Comparison of ENCODE assay signal across 8 mouse cellular contexts in the genomic region with DNA sequence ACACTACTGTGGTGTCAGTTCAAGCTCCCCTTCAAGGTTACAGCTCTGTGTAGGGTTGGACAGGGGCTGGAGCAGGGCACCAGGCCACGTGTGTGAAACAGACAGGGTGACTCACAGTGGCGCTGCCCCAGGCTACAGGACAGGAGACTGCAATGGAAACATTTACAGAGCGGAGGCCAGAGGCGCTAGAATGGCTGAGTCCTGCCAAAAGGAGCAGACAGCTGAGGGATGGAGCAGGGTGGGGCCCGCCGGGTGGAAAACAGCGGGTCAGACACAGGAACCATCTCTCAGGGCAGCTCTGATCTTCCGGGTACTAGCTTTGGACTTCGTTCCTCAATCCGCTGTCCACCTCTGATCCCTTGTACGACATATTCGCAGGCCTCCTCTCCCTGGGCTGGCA. TPM values are rescaled to one million over a fixed set of nuclear protein-coding genes. Genes with fewer than 3 reads are reported as not detected.
DNase-seq lines count a peak whose midpoint lies in the region; ATAC-seq and TF ChIP-seq lines count a peak whose summit lies in the region.

No protein-coding gene starts in this region.

- peak overlapping the region; percentile 55 for H3K4me2 ChIP-seq in myocyte (ENCODE audit: low read depth)
- H3K4me2 ChIP-seq in hindbrain, embryonic 14.5 days (replicated peaks), result no peak overlapping the region
- H3K4me2 ChIP-seq in forebrain, embryonic 13.5 days, result no peak overlapping the region

- H3K36me3 ChIP-seq in kidney, adult 2 months (ENCODE audit: control insufficient read depth, insufficient read depth, low read length), result no peaks in the 10 kb centered on the region
- no peaks in the 10 kb centered on the region for H3K36me3 ChIP-seq in myocyte (ENCODE audit: control insufficient read depth, insufficient read depth)
- H3K36me3 ChIP-seq in hindbrain, embryonic 14.5 days (replicated peaks; ENCODE audit: control insufficient read depth, insufficient read depth), result no peaks in the 10 kb centered on the region
- H3K36me3 ChIP-seq in forebrain, embryonic 13.5 days (ENCODE audit: poor library complexity, severe bottlenecking), result 0 out of 2 replicates have a peak, but pooled peaks cover 2% of the 10 kb centered on the region

- H3K9ac ChIP-seq in hindbrain, embryonic 14.5 days, result no peak overlapping the region
- H3K9ac ChIP-seq in forebrain, embryonic 13.5 days, result no peak overlapping the region

- no peaks in the 10 kb centered on the region for H3K79me2 ChIP-seq in myocyte (ENCODE audit: control insufficient read depth, insufficient read depth)

- 0 out of 2 replicates have a peak, but pooled peaks cover 4% of the 10 kb centered on the region for H3K4me1 ChIP-seq in kidney, adult 2 months (ENCODE audit: control insufficient read depth, insufficient read depth, low read length)
- no peaks in the 10 kb centered on the region; the same call in 1 of the 2 replicates for H3K4me1 ChIP-seq in hindbrain, embryonic 14.5 days (replicated peaks; ENCODE audit: control insufficient read depth, insufficient read depth, low read length)
- H3K4me1 ChIP-seq in forebrain, embryonic 13.5 days, result no peaks in the 10 kb centered on the region

- no peak overlapping the region for H3ac ChIP-seq in myocyte (ENCODE audit: control insufficient read depth, insufficient read length)

- no peaks in the 10 kb centered on the region for H3K9me3 ChIP-seq in hindbrain, embryonic 14.5 days (ENCODE audit: control insufficient read depth, low read length)
- no peaks in the 10 kb centered on the region for H3K9me3 ChIP-seq in forebrain, embryonic 13.5 days (replicated peaks)

- WGBS in kidney, adult 2 months, result 42% methylated on average over 12 of the region's 12 CpGs
- WGBS in hindbrain, embryonic 14.5 days, result 93% methylated on average over 12 of the region's 12 CpGs
- 88% methylated on average over 12 of the region's 12 CpGs for WGBS in forebrain, embryonic 13.5 days

- no peaks in the 10 kb centered on the region for H3K27me3 ChIP-seq in kidney, adult 2 months (replicated peaks; ENCODE audit: control insufficient read depth, insufficient read depth, low read length)
- H3K27me3 ChIP-seq in myocyte (ENCODE audit: control insufficient read depth, insufficient read depth, insufficient read length), result no peaks in the 10 kb centered on the region
- H3K27me3 ChIP-seq in hindbrain, embryonic 14.5 days (ENCODE audit: control insufficient read depth, insufficient read depth, low read length), result no peaks in the 10 kb centered on the region
- no peaks in the 10 kb centered on the region for H3K27me3 ChIP-seq in forebrain, embryonic 13.5 days

- no peak for DNase-seq in layer of hippocampus, adult 2 months (ENCODE audit: low spot score in 2 of 2)
- no peak for DNase-seq in layer of hippocampus, postnatal 10 days (ENCODE audit: low spot score in 2 of 2)
- DNase-seq in gastrocnemius, adult 18-20 months (ENCODE audit: low spot score), result peak; percentile 86
- DNase-seq in kidney, adult 2 months, result peak; percentile 67
- no peak for DNase-seq in hindbrain, embryonic 14.5 days (ENCODE audit: low spot score)
- no peak for DNase-seq in right cerebral cortex, postnatal 36 days (ENCODE audit: low spot score in 2 of 2)

- H3K27ac ChIP-seq in layer of hippocampus, adult 2 months, result peak overlapping the region; percentile 28; the same call in 1 of the 2 replicates
- peak overlapping the region; percentile 4; the same call in 1 of the 2 replicates for H3K27ac ChIP-seq in kidney, adult 2 months (ENCODE audit: insufficient read depth, low read depth, low read length)
- no peak overlapping the region for H3K27ac ChIP-seq in hindbrain, embryonic 14.5 days
- H3K27ac ChIP-seq in forebrain, embryonic 13.5 days, result no peak overlapping the region

- H3K4me3 ChIP-seq in layer of hippocampus, adult 2 months, result no peak overlapping the region
- no peak overlapping the region for H3K4me3 ChIP-seq in kidney, adult 2 months (ENCODE audit: insufficient read depth, low read depth, low read length)
- no peak overlapping the region for H3K4me3 ChIP-seq in myocyte
- H3K4me3 ChIP-seq in hindbrain, embryonic 14.5 days (replicated peaks; ENCODE audit: low read length), result no peak overlapping the region
- H3K4me3 ChIP-seq in forebrain, embryonic 13.5 days, result no peak overlapping the region

- TF ChIP-seq CTCF in layer of hippocampus, adult 2 months (conservative IDR thresholded peaks at IDR 0.05), result no peak
- TF ChIP-seq CTCF in kidney, adult 2 months (conservative IDR thresholded peaks at IDR 0.05; ENCODE audit: insufficient read depth, insufficient read length, low read depth, low read length), result no peak

- ATAC-seq in hindbrain, embryonic 14.5 days (ENCODE audit: low FRiP score), result no peak
- no peak for ATAC-seq in forebrain, embryonic 13.5 days

- no peak for TF ChIP-seq POLR2A in kidney, adult 2 months (IDR thresholded peaks at IDR 0.05; ENCODE audit: low read depth, low read length)
- no peak for TF ChIP-seq POLR2A in myocyte (IDR thresholded peaks at IDR 0.05; ENCODE audit: insufficient read length, low read depth)

TF ChIP-seq in myocyte, 11 proteins besides CTCF, POLR2A, EP300 and RAD21:
- TF ChIP-seq USF1 (IDR thresholded peaks at IDR 0.05; ENCODE audit: low read depth) (peak; percentile 48), MYOD1 (IDR thresholded peaks at IDR 0.05; ENCODE audit: control insufficient read depth in 1 of 3, insufficient read length in 2 of 3, low read depth in 2 of 3) (peak in 2 of 3 experiments; percentile 28 to 50), MYOG (IDR thresholded peaks at IDR 0.05; ENCODE audit: control insufficient read depth in 1 of 3, insufficient read depth in 1 of 3, insufficient read length in 2 of 3, low read depth in 2 of 3) (peak; percentile 46 to 77 (median 61)), TCF3 (IDR thresholded peaks at IDR 0.05; ENCODE audit: insufficient read length, low read depth) (no peak)

RNA-seq across cellular contexts. Expression of a gene that starts 4.3 kb away (rescaled TPM):
- under 1 TPM in 1 of 2 experiments, not detected in 1; 0.18 TPM for total RNA-seq in layer of hippocampus, adult 2 months (2021)
- under 1 TPM; 0.22 to 0.32 TPM for total RNA-seq in layer of hippocampus, postnatal 10 days (2021)
- under 1 TPM; 0.12 to 0.21 TPM for total RNA-seq in gastrocnemius, adult 18-20 months (2021)
- 3.0 and 4.3 TPM in 2 replicates for polyA plus RNA-seq in kidney, adult 2 months (2012; rRNA removed)
- 0.25 TPM for polyA plus RNA-seq in myocyte (2012; fragmentation: generic; extraction: Trizol)
- polyA plus RNA-seq in hindbrain, embryonic 14.5 days (2014; fragmentation: Nextera tagmentation; extraction: Ambion mirVana), result 0.26 and 0.32 TPM in 2 replicates
- polyA plus RNA-seq in forebrain, embryonic 13.5 days (2015; fragmentation: Nextera tagmentation; extraction: Ambion mirVana), result 0.11 and 0.18 TPM in 2 replicates

RNA-seq across cellular contexts. Expression of a gene that starts 13.5 kb away (rescaled TPM):
- total RNA-seq in layer of hippocampus, adult 2 months (2021), result 1 to 10 TPM; 2.1 to 2.4 TPM
- 1 to 10 TPM; 3.7 to 3.8 TPM for total RNA-seq in layer of hippocampus, postnatal 10 days (2021)
- total RNA-seq in gastrocnemius, adult 18-20 months (2021), result under 1 TPM; 0.59 to 0.82 TPM
- 2.7 and 3.8 TPM in 2 replicates for polyA plus RNA-seq in kidney, adult 2 months (2012; rRNA removed)
- polyA plus RNA-seq in myocyte (2012; fragmentation: generic; extraction: Trizol), result 9.2 TPM
- polyA plus RNA-seq in hindbrain, embryonic 14.5 days (2014; fragmentation: Nextera tagmentation; extraction: Ambion mirVana), result 7.5 TPM in 2 replicates
- 5.3 and 5.9 TPM in 2 replicates for polyA plus RNA-seq in forebrain, embryonic 13.5 days (2015; fragmentation: Nextera tagmentation; extraction: Ambion mirVana)

RNA-seq across cellular contexts. Expression of a gene that starts 31.9 kb away (rescaled TPM):
- total RNA-seq in layer of hippocampus, adult 2 months (2021), result 10 to 100 TPM; 11.5 to 12.8 TPM
- total RNA-seq in layer of hippocampus, postnatal 10 days (2021), result 1 to 10 TPM; 6.8 to 7.8 TPM
- total RNA-seq in gastrocnemius, adult 18-20 months (2021), result 10 to 100 TPM; 21.8 to 28.9 TPM
- 39.1 and 43.0 TPM in 2 replicates for polyA plus RNA-seq in kidney, adult 2 months (2012; rRNA removed)
- polyA plus RNA-seq in myocyte (2012; fragmentation: generic; extraction: Trizol), result 11.7 TPM
- 1.4 and 2.7 TPM in 2 replicates for polyA plus RNA-seq in hindbrain, embryonic 14.5 days (2014; fragmentation: Nextera tagmentation; extraction: Ambion mirVana)
- polyA plus RNA-seq in forebrain, embryonic 13.5 days (2015; fragmentation: Nextera tagmentation; extraction: Ambion mirVana), result 0.93 and 0.97 TPM in 2 replicates

RNA-seq across cellular contexts. Expression of a gene that starts 50.9 kb away (rescaled TPM):
- total RNA-seq in layer of hippocampus, adult 2 months (2021), result 10 to 100 TPM; 17.1 to 18.1 TPM
- 10 to 100 TPM; 19.3 to 21.0 TPM for total RNA-seq in layer of hippocampus, postnatal 10 days (2021)
- 10 to 100 TPM in 1 of 2 experiments, 1 to 10 TPM in 1; 9.6 to 10.4 TPM for total RNA-seq in gastrocnemius, adult 18-20 months (2021)
- 4.8 and 6.0 TPM in 2 replicates for polyA plus RNA-seq in kidney, adult 2 months (2012; rRNA removed)
- polyA plus RNA-seq in myocyte (2012; fragmentation: generic; extraction: Trizol), result 16.4 TPM
- 12.7 and 13.6 TPM in 2 replicates for polyA plus RNA-seq in hindbrain, embryonic 14.5 days (2014; fragmentation: Nextera tagmentation; extraction: Ambion mirVana)
- 26.8 and 29.0 TPM in 2 replicates for polyA plus RNA-seq in forebrain, embryonic 13.5 days (2015; fragmentation: Nextera tagmentation; extraction: Ambion mirVana)

RNA-seq across cellular contexts. Expression of a gene that starts 57.0 kb away (rescaled TPM):
- total RNA-seq in layer of hippocampus, adult 2 months (2021), result not detected
- total RNA-seq in layer of hippocampus, postnatal 10 days (2021), result not detected
- total RNA-seq in gastrocnemius, adult 18-20 months (2021), result not detected
- not detected in 2 replicates for polyA plus RNA-seq in kidney, adult 2 months (2012; rRNA removed)
- polyA plus RNA-seq in myocyte (2012; fragmentation: generic; extraction: Trizol), result not detected
- polyA plus RNA-seq in hindbrain, embryonic 14.5 days (2014; fragmentation: Nextera tagmentation; extraction: Ambion mirVana), result not detected in 2 replicates
- polyA plus RNA-seq in forebrain, embryonic 13.5 days (2015; fragmentation: Nextera tagmentation; extraction: Ambion mirVana), result not detected in 2 replicates

Comparison
In these comparisons a context has a peak if more than half of its experiments do, and no peak if none do; other contexts are left out.
1. DNase-seq: peak in gastrocnemius, adult 18-20 months (single experiment) and kidney, adult 2 months (single experiment); none in layer of hippocampus, adult 2 months (0 of 2), layer of hippocampus, postnatal 10 days (0 of 2), hindbrain, embryonic 14.5 days (single experiment) and right cerebral cortex, postnatal 36 days (0 of 2).
2. H3K27ac ChIP-seq: peak in layer of hippocampus, adult 2 months (single experiment) and kidney, adult 2 months (single experiment); none in hindbrain, embryonic 14.5 days (single experiment) and forebrain, embryonic 13.5 days (single experiment).